Mouse (Mus musculus) stomach, postnatal 0 days (tissue): ENCODE results near the gene Jun.

Experiments used
- CTCF ChIP-seq: IDR thresholded peaks from 2 replicates; pipeline ENCODE4 v1.5.1; 2016; ENCODE audit warnings: antibody characterized with exemption, low read depth, mild to moderate bottlenecking, moderate library complexity
- EP300 ChIP-seq: optimal IDR thresholded peaks from 2 replicates; pipeline ENCODE3; 2016; ENCODE audit warnings: antibody characterized with exemption

DNA sequence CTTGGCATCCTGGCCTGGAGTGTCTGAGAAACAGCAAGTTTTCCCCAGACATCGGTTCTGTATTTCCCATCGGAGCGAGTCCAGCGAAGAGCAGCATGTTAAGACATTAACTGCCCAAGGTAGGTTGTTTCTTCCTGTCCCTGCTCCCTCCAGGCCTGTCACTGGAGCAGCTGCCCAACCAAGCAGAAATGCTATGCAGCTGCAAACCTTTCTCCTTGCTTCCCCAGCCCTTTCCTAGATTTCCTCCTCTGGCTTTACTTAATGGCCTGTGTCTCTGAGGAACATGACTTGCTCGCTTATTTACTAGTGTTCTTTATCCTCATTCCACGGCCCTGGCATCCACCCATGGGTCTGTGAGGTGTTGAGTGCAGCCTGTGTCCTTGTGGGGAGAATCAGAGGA, 41.6 kb upstream of the Jun start:
- TF ChIP-seq CTCF: no peak
- no peak for TF ChIP-seq EP300
